Mouse (Mus musculus) olfactory bulb, adult 2 months (tissue): ENCODE measurements around the gene Izumo4.

Source experiments
- CTCF ChIP-seq: fragments of 200-500 bp; IDR thresholded peaks from 2 replicates; pipeline ENCODE4 v1.5.1; 2012; ENCODE audit warnings: low read depth, mild to moderate bottlenecking, low read length, moderate library complexity; ENCODE audit not compliant: insufficient read depth
- POLR2A ChIP-seq: fragments of 200-500 bp; IDR thresholded peaks from 2 replicates; pipeline ENCODE4 v1.6.1; 2012; ENCODE audit warnings: mild to moderate bottlenecking, low read depth, low read length, moderate library complexity; ENCODE audit not compliant: insufficient read depth

GRCm38 (mm10) chr10:80686617-80687016 is 15.4 kb upstream of the Izumo4 start:
- TF ChIP-seq CTCF (no peak), POLR2A (no peak)
